ENCODE assay signal across 31 mouse cellular contexts in genomic region chr19:57306601-57307000, GRCm38 (mm10). TPM values are rescaled to one million over a fixed set of nuclear protein-coding genes. Genes with fewer than 3 reads are reported as not detected.
DNase-seq lines count a peak whose midpoint lies in the region; ATAC-seq and TF ChIP-seq lines count a peak whose summit lies in the region.
"Had no signal": no experiment of that assay in that cellular context is flagged by ENCODE, and none has a peak within 500 bp of the region (broad histone marks: within the 10 kb centered on the region; RNA-seq: fewer than 3 reads in every experiment).

No protein-coding gene starts in this region.

- ATAC-seq in forebrain, embryonic 14.5 days: no peak
- ATAC-seq in forebrain, embryonic 12.5 days (ENCODE audit: low FRiP score): no peak
- no peak for ATAC-seq in heart, postnatal 0 days (ENCODE audit: insufficient read depth, low read depth)
- ATAC-seq in lung, embryonic 14.5 days (ENCODE audit: insufficient read depth): no peak
- ATAC-seq in liver, embryonic 12.5 days: no peak
- ATAC-seq: inflammation-experienced regulatory T-cells, adult 6 months; Patski had no signal

- H3K27me3 ChIP-seq in forebrain, embryonic 14.5 days (replicated peaks; ENCODE audit: control insufficient read depth, insufficient read depth, low read length): no peaks in the 10 kb centered on the region
- H3K27me3 ChIP-seq in forebrain, embryonic 12.5 days: no peaks in the 10 kb centered on the region
- no peaks in the 10 kb centered on the region for H3K27me3 ChIP-seq in heart, postnatal 0 days (ENCODE audit: control insufficient read depth, insufficient read depth, low read length)
- no peaks in the 10 kb centered on the region for H3K27me3 ChIP-seq in lung, embryonic 14.5 days (ENCODE audit: insufficient read depth, low read length)
- H3K27me3 ChIP-seq in liver, embryonic 12.5 days (replicated peaks): 0 out of 2 replicates have a peak, but pooled peaks cover 3% of the 10 kb centered on the region
- H3K27me3 ChIP-seq: hindbrain, embryonic 13.5 days; liver, embryonic 15.5 days; midbrain, embryonic 12.5 days; neural tube, embryonic 12.5 days; Patski had no signal

- no peak for TF ChIP-seq EP300 in heart, postnatal 0 days (IDR thresholded peaks at IDR 0.05; ENCODE audit: low read depth)

- no peak overlapping the region for H3K9ac ChIP-seq in forebrain, embryonic 14.5 days (ENCODE audit: low read length)
- no peak overlapping the region for H3K9ac ChIP-seq in forebrain, embryonic 12.5 days
- no peak overlapping the region for H3K9ac ChIP-seq in heart, postnatal 0 days (replicated peaks; ENCODE audit: low read depth, low read length)
- no peak overlapping the region for H3K9ac ChIP-seq in lung, embryonic 14.5 days
- no peak overlapping the region for H3K9ac ChIP-seq in liver, embryonic 12.5 days
- H3K9ac ChIP-seq: forebrain, postnatal 0 days; hindbrain, embryonic 13.5 days; liver, embryonic 15.5 days; midbrain, embryonic 12.5 days; neural tube, embryonic 12.5 days had no signal

- DNase-seq in forebrain, embryonic 14.5 days (ENCODE audit: low spot score): peak; percentile 58
- no peak for DNase-seq in heart, postnatal 0 days (ENCODE audit: low spot score)
- DNase-seq in heart, postnatal 14 days: no peak
- peak; percentile 73 for DNase-seq in lung, embryonic 14.5 days
- no peak for DNase-seq in lung, postnatal 14 days
- DNase-seq in brain, embryonic 14.5 days (ENCODE audit: low read depth): peak; percentile 64
- DNase-seq: adrenal gland, postnatal 10 days; cerebellum, postnatal 25 days; forebrain, postnatal 0 days; gastrocnemius, postnatal 14 days; heart, postnatal 36 days; kidney, adult 11 months; kidney, postnatal 36 days; left cerebral cortex, postnatal 4 days; liver; right cerebral cortex, adult 18-20 months; spleen, adult 18-20 months; thymus, postnatal 14 days had no signal

- WGBS in forebrain, embryonic 14.5 days: 51% methylated on average over 4 of the region's 4 CpGs
- 83% methylated on average over 4 of the region's 4 CpGs for WGBS in forebrain, embryonic 12.5 days
- WGBS in heart, postnatal 0 days: 35% methylated on average over 4 of the region's 4 CpGs
- WGBS in lung, embryonic 14.5 days: 31% methylated on average over 4 of the region's 4 CpGs
- 61% methylated on average over 4 of the region's 4 CpGs for WGBS in liver, embryonic 12.5 days (ENCODE audit: insufficient replicate concordance)

- H3K27ac ChIP-seq in forebrain, embryonic 14.5 days (ENCODE audit: low read depth, low read length): no peak overlapping the region
- H3K27ac ChIP-seq in forebrain, embryonic 12.5 days: no peak overlapping the region
- H3K27ac ChIP-seq in heart, postnatal 0 days (ENCODE audit: low read depth): peak overlapping the region; percentile 76
- H3K27ac ChIP-seq in lung, embryonic 14.5 days (ENCODE audit: low read depth): no peak overlapping the region
- no peak overlapping the region for H3K27ac ChIP-seq in liver, embryonic 12.5 days
- H3K27ac ChIP-seq: forebrain, embryonic 10.5 days; hindbrain, embryonic 13.5 days; liver, embryonic 15.5 days; midbrain, embryonic 12.5 days; neural tube, embryonic 12.5 days had no signal

- no peak for TF ChIP-seq CTCF in heart, postnatal 0 days (IDR thresholded peaks at IDR 0.05; ENCODE audit: low read depth)
- no peak for TF ChIP-seq CTCF in lung, embryonic 14.5 days (IDR thresholded peaks at IDR 0.05; ENCODE audit: low read depth)
- TF ChIP-seq CTCF in brain, embryonic 14.5 days (IDR thresholded peaks at IDR 0.05; ENCODE audit: borderline replicate concordance, extremely low read depth, insufficient read depth, insufficient read length): no peak

- H3K4me1 ChIP-seq in forebrain, embryonic 14.5 days (ENCODE audit: control insufficient read depth, insufficient read depth, low read length): no peaks in the 10 kb centered on the region
- H3K4me1 ChIP-seq in forebrain, embryonic 12.5 days: peaks cover 3% of the 10 kb centered on the region; the same call in 1 of the 2 replicates
- H3K4me1 ChIP-seq in heart, postnatal 0 days (ENCODE audit: control insufficient read depth, insufficient read depth): peaks cover 33% of the 10 kb centered on the region
- no peaks in the 10 kb centered on the region for H3K4me1 ChIP-seq in lung, embryonic 14.5 days (ENCODE audit: insufficient read depth)
- H3K4me1 ChIP-seq in liver, embryonic 12.5 days: no peaks in the 10 kb centered on the region
- H3K4me1 ChIP-seq: liver, embryonic 15.5 days; megakaryocyte, embryonic 14.5 days; midbrain, embryonic 12.5 days; neural tube, embryonic 12.5 days had no signal

- H3K36me3 ChIP-seq in forebrain, embryonic 14.5 days (ENCODE audit: control insufficient read depth, insufficient read depth, low read length): no peaks in the 10 kb centered on the region
- H3K36me3 ChIP-seq in forebrain, embryonic 12.5 days (replicated peaks): no peaks in the 10 kb centered on the region
- no peaks in the 10 kb centered on the region for H3K36me3 ChIP-seq in heart, postnatal 0 days (replicated peaks; ENCODE audit: control insufficient read depth, insufficient read depth, low read length)
- no peaks in the 10 kb centered on the region for H3K36me3 ChIP-seq in lung, embryonic 14.5 days (ENCODE audit: insufficient read depth)
- no peaks in the 10 kb centered on the region for H3K36me3 ChIP-seq in liver, embryonic 12.5 days
- H3K36me3 ChIP-seq: forebrain, embryonic 10.5 days; hindbrain, embryonic 13.5 days; liver, embryonic 15.5 days; midbrain, embryonic 12.5 days; neural tube, embryonic 12.5 days had no signal

- H3K4me3 ChIP-seq in forebrain, embryonic 14.5 days (ENCODE audit: low read depth, low read length): no peak overlapping the region
- H3K4me3 ChIP-seq in forebrain, embryonic 12.5 days (replicated peaks): no peak overlapping the region
- H3K4me3 ChIP-seq in heart, postnatal 0 days (ENCODE audit: low read depth, low read length): no peak overlapping the region
- H3K4me3 ChIP-seq in lung, embryonic 14.5 days (ENCODE audit: low read depth, low read length): no peak overlapping the region
- H3K4me3 ChIP-seq in liver, embryonic 12.5 days: no peak overlapping the region
- H3K4me3 ChIP-seq: forebrain, embryonic 10.5 days; hindbrain, embryonic 13.5 days; liver, embryonic 15.5 days; megakaryocyte, embryonic 14.5 days; midbrain, embryonic 12.5 days; myocyte; neural tube, embryonic 12.5 days had no signal

- no peak overlapping the region for H3K4me2 ChIP-seq in forebrain, embryonic 14.5 days (ENCODE audit: low read length)
- H3K4me2 ChIP-seq in forebrain, embryonic 12.5 days: no peak overlapping the region
- H3K4me2 ChIP-seq in heart, postnatal 0 days (ENCODE audit: low read depth, low read length): no peak overlapping the region
- no peak overlapping the region for H3K4me2 ChIP-seq in lung, embryonic 14.5 days
- no peak overlapping the region for H3K4me2 ChIP-seq in liver, embryonic 12.5 days
- H3K4me2 ChIP-seq: heart, embryonic 11.5 days; hindbrain, embryonic 13.5 days; liver, embryonic 15.5 days; midbrain, embryonic 12.5 days; neural tube, embryonic 12.5 days had no signal

- TF ChIP-seq POLR2A in brain, embryonic 14.5 days (IDR thresholded peaks at IDR 0.05; ENCODE audit: borderline replicate concordance, extremely low read depth, insufficient read depth, insufficient read length, poor library complexity, severe bottlenecking): no peak

- H3K9me3 ChIP-seq in forebrain, embryonic 14.5 days (replicated peaks; ENCODE audit: control insufficient read depth, low read length): no peaks in the 10 kb centered on the region
- H3K9me3 ChIP-seq in forebrain, embryonic 12.5 days: no peaks in the 10 kb centered on the region
- no peaks in the 10 kb centered on the region for H3K9me3 ChIP-seq in heart, postnatal 0 days (replicated peaks; ENCODE audit: control insufficient read depth, low read length)
- H3K9me3 ChIP-seq in lung, embryonic 14.5 days (ENCODE audit: low read depth, low read length): no peaks in the 10 kb centered on the region
- H3K9me3 ChIP-seq in liver, embryonic 12.5 days (replicated peaks): no peaks in the 10 kb centered on the region
- H3K9me3 ChIP-seq: forebrain, embryonic 10.5 days; hindbrain, embryonic 13.5 days; liver, embryonic 15.5 days; megakaryocyte, embryonic 14.5 days; midbrain, embryonic 12.5 days; neural tube, embryonic 12.5 days had no signal

- intact Hi-C loops in heart, postnatal 14 days (cut with DNase I): no loop called here

RNA-seq across cellular contexts. Expression of gene Ablim1, which starts 8.1 kb away (rescaled TPM):
- polyA plus RNA-seq in forebrain, embryonic 14.5 days (2014; fragmentation: Nextera tagmentation; extraction: Ambion mirVana): 24.0 and 35.5 TPM in 2 replicates
- polyA plus RNA-seq in forebrain, embryonic 12.5 days (2016; fragmentation: Nextera tagmentation; extraction: Ambion mirVana): 16.5 and 17.7 TPM in 2 replicates
- total RNA-seq in heart, postnatal 0 days (2014; rRNA removed; ENCODE audit: low replicate concordance): 169 and 235 TPM in 2 replicates
- polyA plus RNA-seq in heart, postnatal 0 days (2015; fragmentation: Nextera tagmentation; extraction: Ambion mirVana): 82.6 and 106 TPM in 2 replicates
- total RNA-seq in heart, postnatal 14 days (2021): 100 to 1,000 TPM; 489 to 510 TPM
- polyA plus RNA-seq in lung, embryonic 14.5 days (2014; fragmentation: Nextera tagmentation; extraction: Ambion mirVana): 39.9 TPM in 2 replicates
- polyA plus RNA-seq in brain, embryonic 14.5 days (2012; rRNA removed): 19.3 and 40.7 TPM in 2 replicates
- 6.1 and 7.8 TPM in 2 replicates for polyA plus RNA-seq in liver, embryonic 12.5 days (2016; fragmentation: Nextera tagmentation; extraction: Ambion mirVana)
- total RNA-seq: MEL had no signal

RNA-seq across cellular contexts. Expression of gene Fam160b1, which starts 53.9 kb away (rescaled TPM):
- polyA plus RNA-seq in forebrain, embryonic 14.5 days (2014; fragmentation: Nextera tagmentation; extraction: Ambion mirVana): 12.7 and 15.0 TPM in 2 replicates
- polyA plus RNA-seq in forebrain, embryonic 12.5 days (2016; fragmentation: Nextera tagmentation; extraction: Ambion mirVana): 15.7 and 16.7 TPM in 2 replicates
- 12.6 and 16.3 TPM in 2 replicates for total RNA-seq in heart, postnatal 0 days (2014; rRNA removed; ENCODE audit: low replicate concordance)
- polyA plus RNA-seq in heart, postnatal 0 days (2015; fragmentation: Nextera tagmentation; extraction: Ambion mirVana): 7.0 and 7.8 TPM in 2 replicates
- 10 to 100 TPM; 14.8 to 14.9 TPM for total RNA-seq in heart, postnatal 14 days (2021)
- polyA plus RNA-seq in lung, embryonic 14.5 days (2014; fragmentation: Nextera tagmentation; extraction: Ambion mirVana): 20.3 and 21.2 TPM in 2 replicates
- polyA plus RNA-seq in brain, embryonic 14.5 days (2012; rRNA removed): 18.2 and 21.6 TPM in 2 replicates
- polyA plus RNA-seq in liver, embryonic 12.5 days (2016; fragmentation: Nextera tagmentation; extraction: Ambion mirVana): 9.2 and 9.5 TPM in 2 replicates

Comparison
In these comparisons a context has a peak if more than half of its experiments do, and no peak if none do; other contexts are left out.
1. DNase-seq: peak in forebrain, embryonic 14.5 days (single experiment), lung, embryonic 14.5 days (single experiment) and brain, embryonic 14.5 days (single experiment); none in heart, postnatal 0 days (single experiment), heart, postnatal 14 days (0 of 2) and lung, postnatal 14 days (single experiment).